Mouse (Mus musculus): ENCODE measurements at regions not wholly inside any gene's neighbourhood (a gene's known extent, or its start where the extent isn't known, plus 50 kb on each side); places are given as distances from the start of the nearest gene placed in this dataset.

DNA sequence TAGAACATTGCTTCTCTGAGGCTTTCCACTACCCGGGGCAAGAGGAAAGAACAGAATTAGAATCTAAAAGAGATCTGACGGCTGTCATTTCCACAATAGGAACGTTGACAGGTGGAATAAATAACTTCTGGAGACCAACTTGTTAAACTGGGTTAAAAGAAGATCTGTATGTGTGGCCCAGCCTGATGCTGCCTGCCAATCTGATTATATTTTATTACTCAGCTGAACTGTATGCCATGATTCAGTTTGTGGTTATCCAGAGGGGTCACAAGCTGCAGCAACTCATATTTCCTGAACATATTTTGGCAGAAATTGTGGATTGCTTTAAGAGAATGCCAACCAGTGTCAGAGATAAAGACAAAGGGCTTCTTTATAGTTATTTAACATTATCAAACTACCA, 224.5 kb upstream of the Pter start:
- TF ChIP-seq CTCF (IDR thresholded peaks at IDR 0.05; ENCODE audit: low read depth) (no peak), EP300 (IDR thresholded peaks at IDR 0.05; ENCODE audit: low read depth) (no peak)

Measured in liver, embryonic 14.5 days (tissue).